Mouse (Mus musculus) Muller cell, postnatal 12 days (primary cell): ENCODE results near the gene Tssc4.

Source experiments
- DNase-seq: peaks from one replicate; pipeline ENCODE4 v3.0.0-alpha.2; 2015; ENCODE audit errors: inconsistent ontology term

The Tssc4 gene

GRCm38 (mm10) chr7:143068316-143068881, 650 bp upstream of the Tssc4 start:
- peak; percentile 73 for DNase-seq

GRCm38 (mm10) chr7:143069751-143070400, 827 bp downstream of the Tssc4 start:
- DNase-seq, result no peak

GRCm38 (mm10) chr7:143070506-143071070, 1.5 kb downstream of the Tssc4 start:
- no peak for DNase-seq

GRCm38 (mm10) chr7:143072605-143073004, 3.6 kb downstream of the Tssc4 start:
- no peak for DNase-seq

GRCm38 (mm10) chr7:143073086-143073485, 4.0 kb downstream of the Tssc4 start:
- no peak for DNase-seq

GRCm38 (mm10) chr7:143075394-143075793, 6.3 kb downstream of the Tssc4 start:
- no peak for DNase-seq

GRCm38 (mm10) chr7:143077351-143077750, 8.3 kb downstream of the Tssc4 start:
- no peak for DNase-seq

GRCm38 (mm10) chr7:143082024-143082423, 13.0 kb downstream of the Tssc4 start:
- no peak for DNase-seq

- no peak for DNase-seq
Measured at GRCm38 (mm10) chr7:143083708-143084107, 14.7 kb downstream of the Tssc4 start.

GRCm38 (mm10) chr7:143086366-143086765, 17.3 kb downstream of the Tssc4 start:
- DNase-seq, result peak; percentile 42

- no peak for DNase-seq
Measured at GRCm38 (mm10) chr7:143087070-143087579, 18.1 kb downstream of the Tssc4 start.

GRCm38 (mm10) chr7:143093847-143094246, 24.8 kb downstream of the Tssc4 start:
- DNase-seq, result no peak

- DNase-seq, result peak; percentile 40
Measured at GRCm38 (mm10) chr7:143094592-143095553, 25.8 kb downstream of the Tssc4 start, which contains the start of gene Trpm5. Trpm5 (minus strand) TSS chr7:143094642.

- no peak for DNase-seq
Measured at GRCm38 (mm10) chr7:143095554-143095907, 26.5 kb downstream of the Tssc4 start.

GRCm38 (mm10) chr7:143100759-143101158, 31.7 kb downstream of the Tssc4 start:
- DNase-seq, result peak; percentile 59

GRCm38 (mm10) chr7:143105258-143105897, 36.3 kb downstream of the Tssc4 start:
- DNase-seq, result no peak

GRCm38 (mm10) chr7:143106062-143106461, 37.0 kb downstream of the Tssc4 start, which contains the start of gene Kcnq1:
Kcnq1 (plus strand) TSS chr7:143106362.
- no peak for DNase-seq

GRCm38 (mm10) chr7:143106672-143107465, 37.8 kb downstream of the Tssc4 start:
- DNase-seq, result no peak

GRCm38 (mm10) chr7:143108200-143108599, 39.2 kb downstream of the Tssc4 start:
- DNase-seq, result no peak

GRCm38 (mm10) chr7:143108996-143109660, 40.1 kb downstream of the Tssc4 start:
- DNase-seq, result no peak
